Mouse (Mus musculus) T-helper 2 cell (primary cell): ENCODE measurements around the gene Padi1.

Experiments
- in situ Hi-C: fragments of 300-600 bp; cut with MboI, MseI; formaldehyde crosslinking; loops from one replicate; pipeline ENCODE4 v1.15.1; 2025; ENCODE audit warnings: high pct_unique_total_duplicates

Padi1 gene

DNA sequence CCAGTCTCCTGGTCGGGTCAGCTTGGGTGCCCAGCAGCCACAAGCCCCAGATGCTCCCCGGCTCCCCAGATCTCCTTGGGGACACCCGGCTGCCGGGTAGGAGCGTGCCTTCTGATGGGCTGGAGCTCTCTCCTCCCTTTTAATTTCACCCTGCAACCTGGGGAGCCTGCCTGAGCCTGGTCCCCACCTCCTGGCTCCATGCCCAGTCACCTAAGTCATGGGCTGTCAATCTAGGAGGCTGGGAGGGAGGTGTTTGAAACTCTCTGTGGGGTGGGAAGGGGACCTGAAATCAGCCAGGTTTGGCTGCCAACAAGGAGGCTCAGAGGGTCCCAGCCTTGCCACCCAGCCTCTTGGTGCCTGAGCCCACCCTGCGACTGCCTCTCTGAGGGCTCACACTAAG lies at the start of gene Padi1:
TSS of gene Padi1 (minus strand) at position 113 of the 400 bp plus-strand sequence.
- in situ Hi-C loops, result no loop called here

DNA sequence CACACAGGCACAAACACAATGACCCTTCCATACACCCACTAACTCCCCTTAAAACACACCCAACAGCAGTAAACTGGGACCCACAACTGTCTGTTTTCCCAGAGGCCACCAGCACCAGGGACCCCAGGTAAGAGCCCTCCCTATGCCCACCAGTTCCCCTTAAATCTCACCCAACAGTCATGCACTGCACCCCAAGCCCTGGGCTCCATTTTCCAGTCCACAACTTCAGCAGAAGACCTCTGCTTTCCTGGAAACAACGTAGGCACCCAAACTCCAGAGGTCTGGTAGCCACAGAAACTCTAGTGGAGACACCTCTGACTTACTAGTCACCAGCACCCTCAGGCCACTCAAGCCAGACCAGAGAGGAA lies 46.6 kb upstream of the Padi1 start:
- in situ Hi-C loops, result no loop called here

DNA sequence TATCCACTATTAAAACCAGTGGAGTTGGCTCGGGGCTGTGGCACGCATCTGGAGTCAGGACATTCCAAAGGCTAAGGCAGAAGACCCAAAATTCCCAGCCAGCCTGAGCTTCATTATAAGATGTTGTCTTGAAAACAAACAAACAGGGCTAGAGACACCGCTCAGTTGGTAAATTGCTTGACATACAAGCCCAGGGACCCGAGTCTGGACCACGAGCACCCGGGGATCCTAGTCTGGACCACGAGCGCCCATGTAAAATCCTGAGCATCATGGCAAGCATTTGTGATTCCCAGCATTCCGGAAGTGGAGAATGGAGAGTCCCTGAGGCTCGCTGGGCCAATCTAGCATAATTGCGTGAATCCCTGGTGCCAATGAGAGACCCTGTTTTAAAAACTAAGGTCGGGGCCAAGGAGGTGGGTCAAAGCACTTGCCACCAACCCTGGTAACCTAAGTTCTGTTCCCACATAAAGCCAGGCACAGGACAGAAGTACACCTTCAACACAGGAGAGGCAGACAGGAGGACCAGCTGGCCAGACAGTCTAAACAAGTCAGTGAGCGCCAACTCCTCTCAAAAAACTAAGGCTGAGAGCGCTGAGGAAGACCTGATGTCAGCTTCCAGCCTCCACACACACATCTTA lies 46.1 kb upstream of the Padi1 start:
- in situ Hi-C loops, result no loop called here

DNA sequence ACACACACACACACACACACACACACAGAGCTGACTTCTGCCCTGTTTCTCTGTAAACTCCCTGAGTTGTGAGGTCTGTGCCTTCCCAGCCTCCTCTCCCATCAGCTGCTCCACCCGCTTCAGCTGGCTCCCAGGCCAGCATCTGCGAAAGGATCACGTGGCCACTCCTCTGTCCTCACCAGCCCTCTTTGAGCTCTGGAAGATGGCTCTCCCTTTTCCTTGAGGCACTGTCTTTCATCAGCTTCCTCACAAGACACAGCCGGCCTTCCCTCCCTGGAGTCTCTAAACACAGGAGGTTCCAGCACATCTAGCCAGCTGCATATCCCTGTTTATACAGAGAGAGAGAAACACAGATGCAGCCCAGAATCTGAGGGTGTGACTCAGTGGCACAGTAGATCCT lies 38.3 kb upstream of the Padi1 start:
- in situ Hi-C loops, result no loop called here

DNA sequence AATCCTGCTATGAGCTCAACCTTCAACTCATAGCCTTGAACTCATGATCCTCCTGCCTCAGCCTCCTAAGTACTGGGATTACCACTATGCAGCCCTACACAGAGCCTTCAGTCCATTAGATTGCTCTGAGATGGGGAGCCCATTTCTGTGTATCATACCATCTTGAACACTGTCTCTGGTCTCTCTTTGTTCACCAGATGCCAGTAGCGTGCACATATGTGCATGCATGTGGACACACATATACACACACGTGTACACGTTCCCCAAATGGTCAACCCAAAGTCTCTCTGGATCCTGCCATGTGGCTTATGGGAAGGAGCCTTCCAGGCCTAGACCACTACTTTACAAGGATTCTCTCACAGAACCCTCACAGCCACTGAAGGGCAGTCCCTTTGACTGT lies 37.4 kb upstream of the Padi1 start:
- in situ Hi-C loops, result no loop called here

DNA sequence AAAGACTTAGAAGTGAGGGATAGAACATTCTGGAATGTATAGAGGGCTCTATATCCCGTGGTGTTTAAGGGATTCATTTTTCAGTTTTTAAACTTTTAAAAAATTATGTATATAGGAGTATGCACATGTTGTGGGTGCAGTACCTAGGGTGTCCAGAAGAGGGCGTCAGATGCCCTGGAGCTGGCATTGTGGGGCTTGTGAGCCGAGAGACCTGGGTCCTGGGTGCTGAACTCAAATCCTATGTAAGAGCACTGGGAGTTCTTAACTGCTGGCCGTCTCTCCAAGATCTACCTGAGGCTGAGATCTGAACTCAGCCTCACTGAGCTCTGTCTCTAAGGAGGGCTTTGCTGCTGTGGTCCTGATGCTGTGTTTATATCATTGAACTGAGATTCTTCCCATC lies 36.8 kb upstream of the Padi1 start:
- in situ Hi-C loops, result no loop called here

DNA sequence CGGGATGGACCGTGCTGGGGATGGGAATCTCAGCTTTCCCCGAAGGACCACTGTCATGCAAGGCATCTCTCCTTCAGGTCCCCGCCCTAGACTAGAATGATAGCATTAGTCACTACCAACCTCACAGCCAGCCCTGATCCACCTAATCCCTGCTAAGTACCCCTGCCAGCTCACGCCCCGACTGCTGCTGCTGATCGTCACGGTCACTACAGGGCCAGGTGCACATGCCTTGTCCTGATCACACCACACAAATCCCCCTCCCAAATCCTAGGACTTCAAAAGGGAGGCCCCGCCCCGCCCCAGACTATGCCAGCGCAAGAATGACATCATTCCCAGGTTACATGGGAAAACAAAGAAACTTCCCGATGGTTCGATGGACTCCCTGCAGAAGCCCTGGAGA lies 36.2 kb upstream of the Padi1 start:
- in situ Hi-C loops, result no loop called here

DNA sequence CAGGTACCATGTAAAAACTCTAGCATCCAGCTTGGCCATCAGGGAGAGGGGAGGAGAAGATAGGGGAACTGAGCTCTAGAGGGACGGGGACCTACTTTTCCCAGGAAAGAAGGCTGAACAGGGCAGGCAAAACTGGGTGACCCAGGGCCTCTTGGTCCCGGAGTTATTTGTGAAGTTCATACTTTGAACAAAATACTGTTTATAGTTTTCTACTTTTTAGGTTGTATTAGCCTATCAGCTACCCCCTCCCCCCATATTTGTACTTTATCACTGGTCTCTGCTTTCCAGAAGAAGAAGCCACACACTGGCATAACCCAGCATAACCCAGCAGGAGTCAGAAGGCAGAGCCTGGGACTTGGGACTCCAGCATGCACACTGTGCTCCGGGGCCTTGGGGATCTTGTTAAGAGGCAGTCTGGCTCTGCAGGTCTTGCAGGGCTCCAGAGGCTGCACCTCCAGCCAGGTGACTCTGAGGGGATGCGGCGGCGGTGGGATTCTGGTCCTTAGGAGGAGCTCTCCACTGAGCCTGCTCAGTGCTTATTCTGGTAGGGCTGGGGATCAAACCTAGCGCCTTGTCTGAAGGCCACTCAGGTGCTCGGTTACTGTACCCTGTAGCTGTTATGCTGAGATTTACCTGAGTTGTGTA lies 35.6 kb upstream of the Padi1 start:
- in situ Hi-C loops, result no loop called here

DNA sequence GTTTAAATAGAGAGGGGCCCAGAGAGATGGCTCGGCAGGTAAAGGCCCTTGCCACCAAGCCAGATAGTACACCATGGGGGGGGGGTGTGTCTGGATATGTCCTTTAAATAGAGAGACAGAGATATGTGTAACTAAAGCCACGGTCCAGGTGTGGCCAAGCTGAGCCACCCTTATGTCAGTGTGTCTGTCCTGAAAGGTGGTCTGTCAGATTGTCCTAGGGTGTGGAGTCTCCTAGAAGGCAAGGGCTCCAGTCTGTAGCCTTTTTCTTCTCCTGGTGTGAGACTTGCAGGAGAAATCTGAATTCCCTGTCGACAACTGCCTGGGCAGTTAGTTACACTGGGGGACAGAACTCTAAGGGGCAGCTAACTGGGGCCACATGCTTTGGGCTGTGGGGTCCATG lies 34.6 kb upstream of the Padi1 start:
- in situ Hi-C loops, result no loop called here

DNA sequence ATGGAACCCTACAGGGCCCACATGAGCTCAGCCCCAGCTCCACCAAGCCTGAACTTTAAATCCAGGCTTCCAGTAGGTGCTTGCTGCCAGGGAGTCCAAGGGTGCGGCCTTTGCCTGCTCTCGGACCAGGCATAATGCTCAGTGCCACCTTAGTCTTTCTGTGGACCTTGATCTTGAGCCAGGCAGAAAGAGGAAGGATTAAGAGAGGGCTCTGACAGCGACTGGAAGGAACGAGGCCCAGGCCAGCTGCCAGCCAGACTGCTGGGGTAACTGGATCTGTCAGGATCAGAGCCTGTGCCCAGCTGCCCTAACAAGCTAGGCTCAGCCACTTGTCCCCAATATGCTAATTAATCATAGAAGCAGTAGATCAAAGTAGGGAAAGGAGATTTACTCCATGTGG lies 34.2 kb upstream of the Padi1 start:
- in situ Hi-C loops, result no loop called here

DNA sequence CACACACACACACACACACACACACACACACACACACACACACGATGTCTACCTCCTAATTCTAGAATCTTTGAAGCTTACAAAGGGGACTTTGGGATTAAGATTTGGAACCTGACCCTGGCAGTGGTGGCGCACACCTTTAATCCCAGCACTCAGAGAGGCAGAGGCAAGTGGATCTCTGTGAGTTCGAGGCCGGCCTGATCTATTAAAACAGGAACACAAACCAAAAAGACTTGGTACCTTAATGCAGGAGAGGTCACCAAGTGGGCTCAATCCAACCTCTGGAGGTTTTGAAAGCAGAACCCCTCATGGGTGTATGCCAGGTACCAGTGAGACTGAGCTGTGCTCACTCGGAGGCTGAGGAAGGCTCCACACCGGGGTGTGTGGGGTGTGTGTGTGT lies 33.5 kb upstream of the Padi1 start:
- in situ Hi-C loops, result no loop called here

DNA sequence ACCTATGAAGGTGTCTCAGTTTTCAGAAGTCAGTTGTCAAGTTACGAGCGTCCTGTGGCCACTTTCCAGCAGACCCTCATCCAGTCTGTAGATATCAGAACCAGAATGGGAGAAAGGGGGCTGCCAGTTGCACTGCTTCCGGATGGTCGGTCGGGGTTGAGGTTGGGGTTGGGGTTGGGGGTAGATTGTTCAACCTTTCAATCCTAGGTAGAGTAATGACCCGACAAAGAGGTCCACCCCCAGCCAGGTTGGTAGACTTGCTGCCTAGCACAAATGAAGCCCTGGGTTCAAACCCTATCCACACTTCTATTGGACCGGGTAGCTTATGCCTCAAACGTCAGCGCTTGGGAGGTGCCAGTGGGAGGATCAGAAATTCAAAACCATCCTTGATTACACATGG lies 33.1 kb upstream of the Padi1 start:
- in situ Hi-C loops, result no loop called here

DNA sequence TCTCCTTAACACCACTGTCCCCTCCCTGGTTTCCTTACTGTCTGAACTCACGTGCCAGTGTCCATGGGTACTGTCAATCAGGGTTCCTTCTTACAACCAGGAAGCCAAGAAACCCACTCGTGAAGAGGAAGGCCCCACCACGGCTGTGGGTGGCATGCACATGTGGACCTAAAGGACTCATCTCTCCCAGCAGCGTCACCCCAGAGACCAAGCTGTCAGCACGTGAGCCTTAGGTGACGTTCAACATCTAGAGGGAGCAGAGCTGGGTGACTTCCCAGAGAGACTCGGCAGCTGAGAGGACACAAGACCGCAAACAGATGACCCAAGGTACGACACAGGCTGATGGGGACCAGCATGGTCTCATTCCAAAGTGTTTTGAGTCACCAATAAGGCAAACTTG lies 31.9 kb upstream of the Padi1 start:
- in situ Hi-C loops, result no loop called here

DNA sequence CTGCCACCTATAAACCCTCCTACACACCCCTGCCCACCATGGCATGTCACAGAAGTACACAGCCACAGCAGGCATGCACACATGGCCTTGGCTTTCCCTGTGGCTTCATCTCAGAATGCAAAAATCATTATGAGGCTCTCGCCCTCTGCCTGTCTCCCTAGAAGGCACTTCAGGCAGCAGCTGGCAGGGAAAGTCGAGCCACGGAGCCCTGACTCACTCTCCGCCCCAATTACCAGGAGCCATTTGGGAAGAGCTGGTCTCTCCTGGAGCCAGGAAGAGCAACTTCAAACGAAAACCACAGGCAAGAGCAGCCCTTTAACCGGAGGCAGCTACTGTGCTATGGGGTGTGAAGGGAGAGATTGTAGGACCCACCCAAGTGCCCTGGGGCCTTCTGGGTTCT lies 31.1 kb upstream of the Padi1 start:
- in situ Hi-C loops, result no loop called here

DNA sequence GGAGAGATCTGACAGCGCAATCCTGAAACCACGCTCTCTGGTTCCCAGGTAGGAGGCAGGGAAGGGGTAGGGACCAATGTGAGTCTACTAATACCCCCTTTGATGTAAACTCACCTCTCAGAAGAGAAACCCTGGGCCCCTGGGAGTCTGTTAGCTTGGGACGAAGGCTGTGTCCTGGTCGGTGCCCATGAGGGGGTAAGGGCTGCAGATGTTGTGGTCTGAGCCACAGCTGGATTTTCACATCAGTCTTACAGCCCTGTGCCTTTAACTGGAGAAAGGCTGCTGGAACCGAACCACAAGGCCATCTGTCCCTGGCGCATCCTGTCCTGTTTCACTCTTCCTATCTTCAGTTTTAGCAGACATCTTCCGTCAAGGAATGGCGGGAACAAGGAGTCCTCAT lies 30.6 kb upstream of the Padi1 start:
- in situ Hi-C loops, result no loop called here

DNA sequence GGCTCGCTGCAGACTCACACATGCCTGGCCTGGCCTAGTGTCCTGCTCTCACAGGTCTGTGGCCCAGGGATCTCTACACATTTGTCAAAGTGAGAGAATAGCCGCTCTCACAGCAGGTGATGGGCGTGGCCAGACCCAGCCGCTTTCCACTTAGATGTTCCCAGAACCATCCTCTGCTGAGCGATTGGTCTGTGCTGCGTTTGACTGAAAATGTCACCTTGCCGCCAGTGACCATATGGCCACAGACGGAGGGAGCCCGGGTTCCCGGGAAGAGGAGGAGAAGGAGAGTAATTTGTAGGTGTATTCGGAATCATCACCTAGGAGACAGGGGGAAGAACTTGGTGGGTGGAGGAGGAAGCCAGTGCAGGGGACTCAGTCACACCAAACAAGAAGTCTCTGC lies 27.4 kb upstream of the Padi1 start:
- in situ Hi-C loops, result no loop called here

DNA sequence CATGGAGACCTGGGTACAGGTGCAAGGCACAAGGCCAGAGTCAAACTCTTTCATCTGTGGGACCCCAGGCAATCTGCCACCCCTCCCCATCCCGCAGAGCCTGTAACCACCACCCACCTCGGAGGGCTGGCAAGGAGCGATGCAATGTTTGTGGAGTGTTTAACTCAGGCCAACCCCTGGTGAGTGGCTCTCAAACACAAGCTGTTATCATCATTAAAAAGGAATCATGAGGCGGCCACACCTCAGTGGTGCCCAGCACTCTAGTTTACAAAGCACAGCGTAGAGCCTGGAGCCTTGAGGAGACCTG lies 27.1 kb upstream of the Padi1 start:
- in situ Hi-C loops, result no loop called here

DNA sequence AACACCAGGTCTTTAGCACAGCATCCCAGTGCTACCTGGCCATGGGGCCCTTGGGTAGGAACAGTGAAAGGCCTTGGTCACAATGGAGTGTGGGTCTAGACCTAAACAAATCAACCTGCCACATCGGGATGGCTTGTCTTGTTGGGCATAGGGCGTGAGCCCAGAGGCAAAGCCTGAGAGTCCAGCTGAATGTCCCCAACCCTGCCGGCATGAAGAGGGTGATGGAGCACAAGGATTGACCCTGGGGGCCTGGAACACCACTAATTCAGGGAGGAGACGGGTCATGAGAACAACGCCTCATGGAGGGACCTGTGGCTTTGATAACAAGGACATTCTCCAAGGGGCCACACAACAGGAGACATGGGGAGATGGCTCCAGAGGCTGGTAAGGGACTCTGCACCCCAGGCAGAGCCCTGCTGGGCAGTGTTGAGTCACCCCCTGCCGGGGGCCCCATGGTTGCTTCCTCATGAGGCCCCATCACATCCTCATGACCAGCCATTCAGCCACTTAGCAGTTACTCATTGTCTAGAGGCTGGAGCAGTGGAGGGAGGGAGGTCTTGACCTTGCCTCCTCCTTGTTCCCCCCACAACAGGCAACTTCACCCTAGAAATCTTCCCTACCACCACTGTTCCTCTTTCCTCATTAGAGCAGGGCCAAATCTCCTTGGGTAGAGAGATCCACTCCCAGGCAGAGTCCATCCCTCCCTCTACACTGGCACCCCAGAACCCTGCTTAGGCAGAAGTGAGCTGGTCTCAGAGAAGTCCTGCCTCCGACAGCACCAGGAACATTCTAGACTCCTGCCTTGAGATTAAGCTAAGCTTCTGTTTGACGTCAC lies 26.5 kb upstream of the Padi1 start:
- in situ Hi-C loops, result no loop called here

DNA sequence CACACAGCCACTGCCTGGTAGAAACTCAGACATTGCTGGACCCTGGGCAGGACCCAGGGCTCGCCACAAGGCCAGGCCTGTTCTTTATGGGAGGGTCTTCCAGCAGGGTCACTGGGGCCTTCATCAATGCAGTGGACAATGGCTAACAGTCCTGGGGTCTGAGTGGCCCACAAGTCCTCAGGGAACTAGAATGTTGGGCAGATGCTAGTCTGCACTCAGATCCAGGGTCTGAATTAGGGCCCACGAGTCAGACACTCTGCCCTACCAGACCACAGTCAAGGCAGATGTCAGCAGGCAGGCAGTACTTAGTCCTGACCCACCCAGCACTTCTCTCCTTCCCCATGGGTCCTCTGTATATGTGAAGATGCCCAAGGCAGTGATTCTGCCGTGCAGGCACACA lies 25.8 kb upstream of the Padi1 start:
- in situ Hi-C loops, result no loop called here

DNA sequence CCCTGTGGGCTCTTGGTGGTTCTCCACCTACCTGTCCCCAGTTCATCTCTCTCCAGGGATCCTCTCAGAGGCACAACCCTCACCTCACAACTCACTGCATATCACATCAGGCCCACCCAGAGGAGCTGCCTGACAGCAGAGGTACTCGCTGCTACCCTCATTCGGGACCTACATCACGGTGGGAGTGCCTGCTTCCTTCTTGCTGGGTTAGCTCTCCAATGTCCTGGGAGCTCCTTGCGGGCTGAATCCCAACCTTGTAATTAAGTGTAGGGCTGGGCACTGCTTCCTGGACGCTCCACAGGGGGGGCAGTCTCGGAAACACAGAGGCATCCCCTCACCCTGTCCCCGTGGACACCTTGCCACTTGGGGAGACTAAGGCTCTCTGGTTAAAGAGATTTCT lies 25.3 kb upstream of the Padi1 start:
- in situ Hi-C loops, result no loop called here

DNA sequence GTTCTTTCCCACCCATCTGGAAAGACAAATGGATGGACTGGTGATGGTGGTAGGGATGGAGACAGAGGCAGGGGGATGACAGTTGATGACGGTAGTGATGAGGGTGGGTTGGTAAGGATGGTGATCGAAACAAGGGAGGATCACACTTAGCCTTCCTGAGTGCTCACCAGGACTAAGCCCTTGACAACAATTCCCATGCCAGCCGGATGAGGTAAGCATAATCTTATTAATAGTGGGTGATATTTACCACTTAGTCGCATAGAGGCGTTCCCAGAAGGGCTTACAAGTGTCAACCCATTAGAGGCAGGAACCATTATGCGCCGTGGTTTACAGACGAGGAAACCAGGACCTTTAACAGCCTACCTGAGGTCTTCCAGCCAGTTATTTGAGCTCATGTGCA lies 24.4 kb upstream of the Padi1 start:
- in situ Hi-C loops, result no loop called here

DNA sequence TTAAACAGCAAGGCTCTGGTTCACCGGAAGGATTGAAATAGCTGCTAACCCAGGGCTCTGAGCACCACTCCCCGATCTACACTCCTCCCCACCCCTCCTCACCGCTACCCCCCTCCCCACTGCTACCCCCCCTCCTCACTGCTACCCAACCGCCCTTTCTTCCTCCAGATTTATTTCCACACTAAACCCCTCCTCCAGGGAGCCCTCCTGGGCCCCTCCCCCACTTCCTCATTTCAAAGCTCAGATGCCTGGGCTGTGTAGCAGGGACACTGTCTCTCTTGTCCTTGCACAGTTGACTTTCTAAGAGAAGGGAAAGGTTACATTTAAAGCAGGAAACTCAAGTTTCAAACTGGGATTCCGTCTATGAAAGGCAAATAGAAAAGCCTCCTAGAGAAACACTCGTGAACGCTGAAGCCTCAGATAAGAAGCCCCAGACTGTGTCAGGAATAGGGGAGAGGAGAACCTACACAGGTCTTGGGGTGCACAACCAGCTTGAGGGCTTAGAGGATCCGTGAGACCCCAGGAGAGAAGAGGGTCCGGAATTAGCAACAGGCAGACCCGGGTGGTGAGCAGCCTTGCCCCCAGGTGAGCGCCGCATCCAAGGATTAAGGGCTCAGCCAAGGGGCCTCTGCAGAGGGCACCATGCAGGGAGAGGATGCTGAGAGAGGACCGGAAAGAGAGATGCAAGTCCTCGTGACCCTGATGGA lies 23.1 kb upstream of the Padi1 start:
- in situ Hi-C loops, result no loop called here
